Mouse (Mus musculus) kidney, embryonic 14.5 days (tissue): ENCODE data around the gene Mycbp2. TPM values are rescaled to one million over a fixed set of nuclear protein-coding genes. Genes with fewer than 3 reads are reported as not detected.

ENCODE experiments used
- ATAC-seq: fragments of 200-750 bp; cut with Nextera tagmentation; 2 replicates; pipeline ENCODE4 v1.8.0; 2017; ENCODE audit warnings: moderate number of reproducible peaks, mild to moderate bottlenecking, moderate TSS enrichment, moderate library complexity; ENCODE audit not compliant: low FRiP score, low TSS enrichment
- H3K27ac ChIP-seq: fragments of 300-500 bp; sonication (generic); 2 replicates; pipeline ENCODE4 v1.5.1; 2014; ENCODE audit warnings: low read depth, mild to moderate bottlenecking, low read length, moderate library complexity, mixed read lengths
- H3K27me3 ChIP-seq: fragments of 300-500 bp; sonication (generic); 2 replicates; pipeline ENCODE4 v1.6.1; 2014; ENCODE audit warnings: mild to moderate bottlenecking, low read length; ENCODE audit not compliant: control insufficient read depth, insufficient read depth
- H3K36me3 ChIP-seq: fragments of 300-500 bp; sonication (generic); 2 replicates; pipeline ENCODE4 v1.6.1; 2014; ENCODE audit warnings: low read length, mixed read lengths; ENCODE audit not compliant: control insufficient read depth, insufficient read depth
- H3K4me1 ChIP-seq: fragments of 300-500 bp; sonication (generic); 2 replicates; pipeline ENCODE4 v1.6.1; 2014; ENCODE audit warnings: low read length, mixed read lengths; ENCODE audit not compliant: control insufficient read depth, insufficient read depth
- H3K4me2 ChIP-seq: fragments of 300-500 bp; sonication (generic); replicated peaks from 2 replicates; pipeline ENCODE4 v1.6.1; 2014; ENCODE audit warnings: low read depth, mild to moderate bottlenecking, low read length
- H3K4me3 ChIP-seq: fragments of 300-500 bp; sonication (generic); 2 replicates; pipeline ENCODE4 v1.5.1; 2014; ENCODE audit warnings: mild to moderate bottlenecking, low read length
- H3K9ac ChIP-seq: fragments of 300-500 bp; sonication (generic); 2 replicates; pipeline ENCODE4 v1.6.1; 2014; ENCODE audit warnings: low read depth, mild to moderate bottlenecking, low read length, moderate library complexity
- H3K9me3 ChIP-seq: fragments of 300-500 bp; sonication (generic); 2 replicates; pipeline ENCODE4 v1.6.1; 2016; ENCODE audit warnings: low read length; ENCODE audit not compliant: control insufficient read depth
- WGBS: fragments of 180-500 bp; shearing (Covaris S2); extraction: QIAGEN DNeasy Blood & Tissue Kit; methylation state at CpG from one replicate; pipeline ENCODE4 v1.1.7; 2014; 5-methylcytosine and 5-hydroxymethylcytosine counted together
- polyA plus RNA-seq: library from polyadenylated mRNA; unstranded; fragments of >200 nt; fragmentation: Nextera tagmentation; extraction: Ambion mirVana; gene quantifications from 2 replicates; pipeline ENCODE4 v1.2.1, GENCODE M21; 2014

The Mycbp2 gene
- polyA plus RNA-seq, 1 experiment from 2014 or later: 26.1 TPM

- H3K4me3 ChIP-seq: no peak overlapping the region
- H3K27ac ChIP-seq: no peak overlapping the region
- peaks cover 38% of the 10 kb centered on the region for H3K36me3 ChIP-seq
- WGBS: 94% methylated on average over 5 of the region's 5 CpGs
- H3K27me3 ChIP-seq: no peaks in the 10 kb centered on the region
- H3K4me2 ChIP-seq: no peak overlapping the region
- no peaks in the 10 kb centered on the region for H3K9me3 ChIP-seq
- ATAC-seq: no peak
- no peak overlapping the region for H3K9ac ChIP-seq
- no peaks in the 10 kb centered on the region for H3K4me1 ChIP-seq
Observed at GRCm38 (mm10) chr14:103150139-103150538, 196.5 kb downstream of the Mycbp2 start.

- Histone ChIP-seq H3K9ac (no peak overlapping the region), H3K4me2 (no peak overlapping the region), H3K36me3 (peaks cover 64% of the 10 kb centered on the region), H3K4me3 (no peak overlapping the region), H3K27me3 (no peaks in the 10 kb centered on the region), H3K9me3 (no peaks in the 10 kb centered on the region), H3K4me1 (no peaks in the 10 kb centered on the region), H3K27ac (no peak overlapping the region)
- ATAC-seq: no peak
- 83% methylated on average over 2 of the region's 2 CpGs for WGBS
Observed at GRCm38 (mm10) chr14:103131991-103132390, 214.6 kb downstream of the Mycbp2 start.

GRCm38 (mm10) chr14:103125756-103126155 lies 220.9 kb downstream of the Mycbp2 start:
- no peak for ATAC-seq
- Histone ChIP-seq H3K4me2 (no peak overlapping the region), H3K27me3 (no peaks in the 10 kb centered on the region), H3K9me3 (no peaks in the 10 kb centered on the region), H3K27ac (no peak overlapping the region), H3K36me3 (peaks cover 66% of the 10 kb centered on the region), H3K4me1 (no peaks in the 10 kb centered on the region), H3K9ac (no peak overlapping the region), H3K4me3 (no peak overlapping the region)
- 89% methylated on average over 6 of the region's 6 CpGs for WGBS

GRCm38 (mm10) chr14:103114994-103115670 lies 231.5 kb downstream of the Mycbp2 start:
- ATAC-seq: no peak

GRCm38 (mm10) chr14:103112606-103113363 lies 233.8 kb downstream of the Mycbp2 start:
- Histone ChIP-seq H3K27ac (no peak overlapping the region), H3K36me3 (peaks cover 42% of the 10 kb centered on the region), H3K4me2 (no peak overlapping the region), H3K27me3 (no peaks in the 10 kb centered on the region), H3K4me3 (no peak overlapping the region), H3K4me1 (no peaks in the 10 kb centered on the region), H3K9me3 (no peaks in the 10 kb centered on the region), H3K9ac (no peak overlapping the region)
- no peak for ATAC-seq
- 88% methylated on average over 3 of the region's 3 CpGs for whole genome bisulfite sequencing

More at GRCm38 (mm10) chr14:103114994-103115670, 231.5 kb downstream of the Mycbp2 start:
- Histone ChIP-seq H3K27ac (no peak overlapping the region), H3K9ac (no peak overlapping the region), H3K4me1 (no peaks in the 10 kb centered on the region), H3K36me3 (peaks cover 58% of the 10 kb centered on the region), H3K27me3 (no peaks in the 10 kb centered on the region), H3K9me3 (no peaks in the 10 kb centered on the region), H3K4me2 (no peak overlapping the region), H3K4me3 (no peak overlapping the region)
- WGBS: 95% methylated on average over 3 of the region's 3 CpGs

- no peak overlapping the region for H3K27ac ChIP-seq
- no peak for ATAC-seq
- no peaks in the 10 kb centered on the region for H3K4me1 ChIP-seq
- H3K9ac ChIP-seq: no peak overlapping the region
- no peaks in the 10 kb centered on the region for H3K27me3 ChIP-seq
- no peak overlapping the region for H3K4me3 ChIP-seq
- WGBS: 88% methylated on average over 4 of the region's 4 CpGs
- peaks cover 17% of the 10 kb centered on the region for H3K36me3 ChIP-seq
- H3K9me3 ChIP-seq: no peaks in the 10 kb centered on the region
- H3K4me2 ChIP-seq: no peak overlapping the region
Observed at GRCm38 (mm10) chr14:103109971-103110370, 236.6 kb downstream of the Mycbp2 start.

- Histone ChIP-seq H3K36me3 (no peaks in the 10 kb centered on the region), H3K9ac (no peak overlapping the region), H3K27me3 (no peaks in the 10 kb centered on the region), H3K4me1 (no peaks in the 10 kb centered on the region), H3K9me3 (no peaks in the 10 kb centered on the region), H3K4me3 (no peak overlapping the region), H3K27ac (no peak overlapping the region), H3K4me2 (no peak overlapping the region)
- ATAC-seq: no peak
- whole genome bisulfite sequencing: 88% methylated on average over 2 of the region's 2 CpGs
Observed at GRCm38 (mm10) chr14:103106301-103106700, 240.3 kb downstream of the Mycbp2 start.

- Histone ChIP-seq H3K4me2 (no peak overlapping the region), H3K36me3 (no peaks in the 10 kb centered on the region), H3K9ac (no peak overlapping the region), H3K27ac (no peak overlapping the region), H3K4me3 (no peak overlapping the region), H3K27me3 (no peaks in the 10 kb centered on the region), H3K4me1 (no peaks in the 10 kb centered on the region), H3K9me3 (no peaks in the 10 kb centered on the region)
- ATAC-seq: no peak
- 73% methylated on average over 10 of the region's 10 CpGs for WGBS
Observed at GRCm38 (mm10) chr14:103102731-103103335, 243.8 kb downstream of the Mycbp2 start.

- WGBS: 55% methylated on average over 6 of the region's 6 CpGs
- Histone ChIP-seq H3K4me1 (no peaks in the 10 kb centered on the region), H3K4me3 (no peak overlapping the region), H3K36me3 (no peaks in the 10 kb centered on the region), H3K27me3 (no peaks in the 10 kb centered on the region), H3K27ac (0 out of 2 replicates have a peak overlapping the region, but pooled peaks have one; percentile 6), H3K9me3 (no peaks in the 10 kb centered on the region), H3K4me2 (no peak overlapping the region), H3K9ac (no peak overlapping the region)
- ATAC-seq: no peak
Observed at GRCm38 (mm10) chr14:103102246-103102645, 244.4 kb downstream of the Mycbp2 start.
